Comparison of ENCODE assay signal across 19 mouse cellular contexts in the genomic region with DNA sequence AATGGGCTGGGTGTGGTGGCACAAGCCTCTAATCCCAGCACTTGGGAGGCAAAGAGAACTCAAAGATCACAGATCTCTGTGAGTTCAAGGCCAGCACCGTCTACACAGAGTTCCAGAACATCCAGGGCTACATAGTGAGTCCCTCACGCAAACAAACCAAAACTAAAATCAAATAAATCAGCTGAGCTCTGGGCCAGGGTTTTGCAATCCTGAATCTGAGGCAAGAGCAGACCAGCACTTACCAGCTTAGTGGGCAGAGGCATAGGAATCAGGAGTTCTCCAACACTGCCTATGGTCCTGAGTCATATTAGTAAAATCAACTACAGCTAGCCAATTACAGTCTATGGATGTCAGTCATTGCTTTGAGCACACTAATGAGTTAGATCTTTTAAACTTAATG. TPM values are rescaled to one million over a fixed set of nuclear protein-coding genes. Genes with fewer than 3 reads are reported as not detected.
DNase-seq lines count a peak whose midpoint lies in the region; ATAC-seq and TF ChIP-seq lines count a peak whose summit lies in the region.
"Had no signal": no experiment of that assay in that cellular context is flagged by ENCODE, and none has a peak within 500 bp of the region (broad histone marks: within the 10 kb centered on the region; RNA-seq: fewer than 3 reads in every experiment).

No protein-coding gene starts in this region.

- no peak overlapping the region for H3K4me2 ChIP-seq in lung, postnatal 0 days (replicated peaks; ENCODE audit: low read depth, low read length)
- H3K4me2 ChIP-seq: limb, embryonic 12.5 days; stomach, embryonic 15.5 days had no signal

- H3K79me2 ChIP-seq in heart, adult 2 months (replicated peaks; ENCODE audit: control insufficient read depth, insufficient read depth, low read length): peaks cover 8% of the 10 kb centered on the region

- no peak overlapping the region; the same call in 1 of the 2 replicates for H3K9ac ChIP-seq in heart, adult 2 months (ENCODE audit: low read depth, low read length)
- no peak overlapping the region for H3K9ac ChIP-seq in lung, postnatal 0 days (replicated peaks; ENCODE audit: low read depth)
- H3K9ac ChIP-seq: limb, embryonic 12.5 days; stomach, embryonic 15.5 days had no signal

- no peak overlapping the region for H3K4me3 ChIP-seq in heart, adult 2 months
- H3K4me3 ChIP-seq in lung, adult 2 months (replicated peaks; ENCODE audit: extremely low read depth, low read depth, low read length): no peak overlapping the region
- no peak overlapping the region for H3K4me3 ChIP-seq in lung, postnatal 0 days (ENCODE audit: low read depth, low read length)
- H3K4me3 ChIP-seq: erythroblast, embryonic 14.5 days; limb, embryonic 12.5 days; midbrain, embryonic 10.5 days; stomach, embryonic 15.5 days had no signal

- intact Hi-C loops in heart, adult 2 months (cut with DNase I): no loop called here
- intact Hi-C loops in heart, postnatal 25 days (cut with DNase I): no loop called here

- no peak for DNase-seq in heart, adult 2 months
- no peak for DNase-seq in heart, postnatal 25 days (ENCODE audit: low spot score)
- DNase-seq in lung, adult 18-20 months: peak; percentile 48 to 64
- DNase-seq in lung, adult 2 months: no peak
- peak; percentile 64 for DNase-seq in lung, postnatal 0 days (ENCODE audit: low spot score)
- no peak for DNase-seq in cerebellum, postnatal 14 days
- no peak for DNase-seq in spleen, adult 12 weeks (ENCODE audit: low spot score)
- DNase-seq: cerebellum, adult 18-20 months; embryo, embryonic 11 days; heart, adult 18-20 months; kidney, postnatal 25 days; layer of hippocampus, postnatal 36 days; right cerebral cortex, postnatal 4 days; thymus, postnatal 36 days had no signal

- no peak for TF ChIP-seq EP300 in heart, adult 2 months (IDR thresholded peaks at IDR 0.05; ENCODE audit: insufficient read depth, low read depth, low read length)
- TF ChIP-seq EP300 in lung, postnatal 0 days (IDR thresholded peaks at IDR 0.05): no peak

- H3K9me3 ChIP-seq in lung, postnatal 0 days (ENCODE audit: low read length): no peaks in the 10 kb centered on the region
- H3K9me3 ChIP-seq: limb, embryonic 12.5 days; midbrain, embryonic 10.5 days; stomach, embryonic 15.5 days had no signal

- TF ChIP-seq CTCF in heart, adult 2 months (IDR thresholded peaks at IDR 0.05): no peak
- no peak for TF ChIP-seq CTCF in lung, adult 2 months (IDR thresholded peaks at IDR 0.05; ENCODE audit: insufficient read depth, low read length)
- no peak for TF ChIP-seq CTCF in lung, postnatal 0 days (IDR thresholded peaks at IDR 0.05)

- TF ChIP-seq POLR2A in heart, adult 2 months (IDR thresholded peaks at IDR 0.05; ENCODE audit: insufficient read depth, low read depth, low read length): no peak
- no peak for TF ChIP-seq POLR2A in lung, adult 2 months (IDR thresholded peaks at IDR 0.05; ENCODE audit: borderline replicate concordance, extremely low read depth, low read depth, low read length)

- H3K36me3 ChIP-seq in heart, adult 2 months (ENCODE audit: control insufficient read depth, insufficient read depth, low read length): peaks cover 34% of the 10 kb centered on the region
- no peaks in the 10 kb centered on the region; the same call in 1 of the 2 replicates for H3K36me3 ChIP-seq in lung, postnatal 0 days (ENCODE audit: insufficient read depth, low read length)

- 68% methylated on average over 2 of the region's 2 CpGs for WGBS in heart, adult 2 months
- 63% methylated on average over 2 of the region's 2 CpGs for WGBS in lung, adult 2 months
- WGBS in lung, postnatal 0 days: 67% methylated on average over 2 of the region's 2 CpGs

- no peaks in the 10 kb centered on the region for H3K27me3 ChIP-seq in heart, adult 2 months (ENCODE audit: control insufficient read depth, insufficient read depth, low read length)
- H3K27me3 ChIP-seq in lung, postnatal 0 days (replicated peaks; ENCODE audit: insufficient read depth, low read length): no peaks in the 10 kb centered on the region
- H3K27me3 ChIP-seq: limb, embryonic 12.5 days; stomach, embryonic 15.5 days had no signal

- H3K27ac ChIP-seq in heart, adult 2 months: peak overlapping the region; percentile 76
- H3K27ac ChIP-seq in lung, postnatal 0 days (ENCODE audit: low read length): no peak overlapping the region
- H3K27ac ChIP-seq: limb, embryonic 12.5 days; midbrain, embryonic 10.5 days had no signal

- ATAC-seq in lung, postnatal 0 days: peak; percentile 64
- ATAC-seq in megakaryocyte-erythroid progenitor cell, adult 5-6 weeks (replicated peaks; ENCODE audit: low FRiP score, low TSS enrichment, poor library complexity, severe bottlenecking): no peak

- H3K4me1 ChIP-seq in heart, adult 2 months (ENCODE audit: control insufficient read depth, insufficient read depth, low read length): peaks cover 27% of the 10 kb centered on the region
- H3K4me1 ChIP-seq in lung, adult 2 months (ENCODE audit: control insufficient read depth, insufficient read depth, low read length): peaks cover 34% of the 10 kb centered on the region
- H3K4me1 ChIP-seq in lung, postnatal 0 days (ENCODE audit: insufficient read depth, low read depth, low read length): peaks cover 15% of the 10 kb centered on the region; the same call in 1 of the 2 replicates
- H3K4me1 ChIP-seq: limb, embryonic 12.5 days; midbrain, embryonic 10.5 days; stomach, embryonic 15.5 days had no signal

RNA-seq across cellular contexts. Expression of a gene that starts 16.4 kb away (rescaled TPM):
- total RNA-seq in heart, adult 2 months (2021): 100 to 1,000 TPM; 107 to 109 TPM
- polyA plus RNA-seq in heart, adult 2 months (2012; rRNA removed): 52.0 and 73.2 TPM in 2 replicates
- total RNA-seq in heart, postnatal 25 days (2021): 100 to 1,000 TPM; 107 to 108 TPM
- 38.3 and 46.6 TPM in 2 replicates for polyA plus RNA-seq in lung, adult 2 months (2012; rRNA removed)
- 62.8 and 75.9 TPM in 2 replicates for polyA plus RNA-seq in lung, postnatal 0 days (2015; fragmentation: Nextera tagmentation; extraction: Ambion mirVana)
- total RNA-seq in megakaryocyte-erythroid progenitor cell, adult 5-6 weeks (2014; fragmentation: Nextera tagmentation): 70.1 and 74.4 TPM in 2 replicates
- 40.7 and 73.1 TPM in 2 replicates for total RNA-seq in megakaryocyte-erythroid progenitor cell, adult 5-6 weeks (2017)

Comparison
In these comparisons a context has a peak if more than half of its experiments do, and no peak if none do; other contexts are left out.
1. DNase-seq: peak in lung, adult 18-20 months (2 of 2) and lung, postnatal 0 days (single experiment); none in heart, adult 2 months (0 of 2), heart, postnatal 25 days (single experiment), lung, adult 2 months (single experiment), cerebellum, postnatal 14 days (0 of 2) and spleen, adult 12 weeks (single experiment).